In genomic region chr7:46716897-46717296, GRCm38 (mm10) we compare ENCODE assay signal across 10 mouse cellular contexts. TPM values are rescaled to one million over a fixed set of nuclear protein-coding genes. Genes with fewer than 3 reads are reported as not detected.
A peak's percentile ranks its signal among the peaks of the same experiment; 100 is the strongest.
DNase-seq lines count a peak whose midpoint lies in the region; ATAC-seq and TF ChIP-seq lines count a peak whose summit lies in the region.
"Had no signal": no experiment of that assay in that cellular context is flagged by ENCODE, and none has a peak within 500 bp of the region (broad histone marks: within the 10 kb centered on the region; RNA-seq: fewer than 3 reads in every experiment).

No protein-coding gene starts in this region.

- DNase-seq in cerebellum, adult 11 months, result peak; percentile 42
- peak; percentile 72 for DNase-seq in liver, adult 2 months (ENCODE audit: extremely low read depth, low read depth, low spot score)
- DNase-seq in liver, embryonic 11.5 days (ENCODE audit: low spot score), result no peak
- peak; percentile 14 to 27 for DNase-seq in heart, postnatal 14 days
- no peak for DNase-seq in layer of hippocampus, adult 9-11 months
- no peak for DNase-seq in thymus, postnatal 10 days (ENCODE audit: low spot score in 2 of 2)

- WGBS in liver, adult 2 months, result 29% methylated on average over 5 of the region's 5 CpGs
- 40% methylated on average over 5 of the region's 5 CpGs for WGBS in liver, embryonic 11.5 days

- no peak overlapping the region for H3K27ac ChIP-seq in liver, adult 2 months (replicated peaks; ENCODE audit: insufficient read depth, low read depth, low read length)
- H3K27ac ChIP-seq in liver, embryonic 11.5 days (ENCODE audit: low read depth, low read length), result no peak overlapping the region

- intact Hi-C loops in heart, postnatal 14 days (cut with DNase I), result loop anchor here (10.0 kb wide), 1 partner anchor 288 kb away; the partner anchor contains the start of gene Spty2d1

- H3K4me2 ChIP-seq in liver, embryonic 11.5 days, result no peak overlapping the region

- TF ChIP-seq POLR2A in liver, adult 2 months (IDR thresholded peaks at IDR 0.05; ENCODE audit: extremely low read depth, insufficient read depth, low read length), result no peak

- H3K4me1 ChIP-seq in liver, adult 2 months (ENCODE audit: control insufficient read depth, insufficient read depth, low read length), result peaks cover 12% of the 10 kb centered on the region
- no peaks in the 10 kb centered on the region for H3K4me1 ChIP-seq in liver, embryonic 11.5 days (replicated peaks; ENCODE audit: control insufficient read depth, insufficient read depth, low read length)

- no peak for ATAC-seq in cerebellum, adult (ENCODE audit: insufficient number of reproducible peaks, low FRiP score, low TSS enrichment)
- ATAC-seq in liver, embryonic 11.5 days (replicated peaks; ENCODE audit: low FRiP score), result no peak
- ATAC-seq in monocyte, adult 5-6 weeks (replicated peaks; ENCODE audit: insufficient number of reproducible peaks, low FRiP score, low TSS enrichment, poor library complexity, severe bottlenecking), result 0 out of 2 replicates have a peak, but pooled peaks have one; percentile 18

- no peak overlapping the region for H3K9ac ChIP-seq in liver, adult 2 months (ENCODE audit: low read depth, low read length)
- no peak overlapping the region for H3K9ac ChIP-seq in liver, embryonic 11.5 days (ENCODE audit: low read depth, low read length)

- H3K4me3 ChIP-seq in liver, adult 2 months (ENCODE audit: insufficient read depth, low read depth, low read length), result no peak overlapping the region
- H3K4me3 ChIP-seq in liver, embryonic 11.5 days (ENCODE audit: low read depth, low read length), result no peak overlapping the region

- H3K27me3 ChIP-seq in liver, adult 2 months (ENCODE audit: control insufficient read depth, insufficient read depth, low read length), result no peaks in the 10 kb centered on the region
- H3K27me3 ChIP-seq in liver, embryonic 11.5 days (replicated peaks; ENCODE audit: control insufficient read depth, insufficient read depth, low read length), result no peaks in the 10 kb centered on the region

- H3K79me2 ChIP-seq in liver, adult 2 months (ENCODE audit: control insufficient read depth, insufficient read depth, low read length), result no peaks in the 10 kb centered on the region

- no peaks in the 10 kb centered on the region for H3K36me3 ChIP-seq in liver, adult 2 months (ENCODE audit: control insufficient read depth, insufficient read depth, low read length)
- H3K36me3 ChIP-seq in liver, embryonic 11.5 days (ENCODE audit: control insufficient read depth, insufficient read depth, low read length), result no peaks in the 10 kb centered on the region

- H3K9me3 ChIP-seq in liver, embryonic 11.5 days (ENCODE audit: control insufficient read depth, low read length), result no peaks in the 10 kb centered on the region

- no peak for TF ChIP-seq CTCF in liver, adult 2 months (IDR thresholded peaks at IDR 0.05; ENCODE audit: low read depth, low read length)

RNA-seq across cellular contexts. Expression of gene Saa3, which starts 1.4 kb away (rescaled TPM):
- total RNA-seq in liver, adult 2 months (2014; rRNA removed), result 7.8 and 10.1 TPM in 2 replicates
- 3.5 and 3.8 TPM in 2 replicates for polyA plus RNA-seq in liver, adult 2 months (2012; rRNA removed)
- 0.29 and 0.78 TPM in 2 replicates for polyA plus RNA-seq in liver, embryonic 11.5 days (2014; fragmentation: Nextera tagmentation; extraction: Ambion mirVana)
- total RNA-seq in heart, postnatal 14 days (2021), result 1 to 10 TPM; 1.6 TPM
- total RNA-seq in monocyte, adult 5-6 weeks (2017), result not detected in 3 replicates
- total RNA-seq: left cerebral cortex, adult 18-20 months had no signal

RNA-seq across cellular contexts. Expression of gene Saal1, which starts 6.4 kb away (rescaled TPM):
- total RNA-seq in liver, adult 2 months (2014; rRNA removed), result 2.8 and 2.9 TPM in 2 replicates
- polyA plus RNA-seq in liver, adult 2 months (2012; rRNA removed), result 2.5 and 2.7 TPM in 2 replicates
- 30.7 and 32.7 TPM in 2 replicates for polyA plus RNA-seq in liver, embryonic 11.5 days (2014; fragmentation: Nextera tagmentation; extraction: Ambion mirVana)
- total RNA-seq in heart, postnatal 14 days (2021), result 1 to 10 TPM; 4.2 to 4.3 TPM
- total RNA-seq in monocyte, adult 5-6 weeks (2017), result 7.8 to 13.5 TPM (median 9.5 TPM) in 3 replicates

RNA-seq across cellular contexts. Expression of gene Saa4, which starts 15.5 kb away (rescaled TPM):
- 74.2 and 103 TPM in 2 replicates for total RNA-seq in liver, adult 2 months (2014; rRNA removed)
- 80.9 and 90.4 TPM in 2 replicates for polyA plus RNA-seq in liver, adult 2 months (2012; rRNA removed)
- polyA plus RNA-seq in liver, embryonic 11.5 days (2014; fragmentation: Nextera tagmentation; extraction: Ambion mirVana), result 5.7 and 6.1 TPM in 2 replicates
- total RNA-seq in heart, postnatal 14 days (2021), result not detected
- total RNA-seq in monocyte, adult 5-6 weeks (2017), result not detected in 3 replicates
- total RNA-seq: left cerebral cortex, adult 18-20 months had no signal
- polyA plus RNA-seq: heart, embryonic 16.5 days had no signal

RNA-seq across cellular contexts. Expression of gene Saa1, which starts 25.9 kb away (rescaled TPM):
- 18.9 and 23.7 TPM in 2 replicates for total RNA-seq in liver, adult 2 months (2014; rRNA removed)
- 22.0 and 30.0 TPM in 2 replicates for polyA plus RNA-seq in liver, adult 2 months (2012; rRNA removed)
- 0.90 and 1.1 TPM in 2 replicates for polyA plus RNA-seq in liver, embryonic 11.5 days (2014; fragmentation: Nextera tagmentation; extraction: Ambion mirVana)
- total RNA-seq in heart, postnatal 14 days (2021), result not detected
- total RNA-seq in monocyte, adult 5-6 weeks (2017), result not detected in 3 replicates
- total RNA-seq: left cerebral cortex, adult 18-20 months had no signal

RNA-seq across cellular contexts. Expression of gene Saa2, which starts 34.7 kb away (rescaled TPM):
- 16.0 and 25.5 TPM in 2 replicates for total RNA-seq in liver, adult 2 months (2014; rRNA removed)
- polyA plus RNA-seq in liver, adult 2 months (2012; rRNA removed), result 12.5 and 13.3 TPM in 2 replicates
- 1.2 TPM in 1 of 2 replicates, not detected in the other for polyA plus RNA-seq in liver, embryonic 11.5 days (2014; fragmentation: Nextera tagmentation; extraction: Ambion mirVana)
- not detected for total RNA-seq in heart, postnatal 14 days (2021)
- not detected in 3 replicates for total RNA-seq in monocyte, adult 5-6 weeks (2017)
- total RNA-seq: left cerebral cortex, adult 18-20 months had no signal
- polyA plus RNA-seq: heart, embryonic 16.5 days had no signal

Comparison
In these comparisons a context has a peak if more than half of its experiments do, and no peak if none do; other contexts are left out.
1. DNase-seq: peak in cerebellum, adult 11 months (single experiment), liver, adult 2 months (single experiment) and heart, postnatal 14 days (2 of 2); none in liver, embryonic 11.5 days (single experiment), layer of hippocampus, adult 9-11 months (single experiment) and thymus, postnatal 10 days (0 of 2).
2. RNA of gene Saa4, which starts 15.5 kb away (total RNA-seq): 74.2 to 103 TPM in liver, adult 2 months; not detected in heart, postnatal 14 days and not detected in monocyte, adult 5-6 weeks; every median in the first group is over 10 times any median in the second.